Mouse (Mus musculus): Measurements from ENCODE around the gene Wnk2.

- TF ChIP-seq CTCF (IDR thresholded peaks at IDR 0.05; ENCODE audit: control insufficient read depth, insufficient read depth, insufficient read length) (no peak), MYOD1 (IDR thresholded peaks at IDR 0.05; ENCODE audit: control insufficient read depth, insufficient read length, low read depth) (no peak), MYOG (IDR thresholded peaks at IDR 0.05; ENCODE audit: control insufficient read depth, extremely low read depth, insufficient read length) (no peak), FOSL1 (IDR thresholded peaks at IDR 0.05; ENCODE audit: insufficient read depth, low read length, poor library complexity, severe bottlenecking) (no peak), MAX (IDR thresholded peaks at IDR 0.05) (no peak), USF1 (IDR thresholded peaks at IDR 0.05; ENCODE audit: low read depth) (no peak), CEBPB (IDR thresholded peaks at IDR 0.05; ENCODE audit: low read depth) (no peak)
These were observed 65.5 kb downstream of the Wnk2 start for GRCm38 (mm10) chr13:49082151-49082879.
